Mouse (Mus musculus): ENCODE measurements around the gene Vat1l. TPM values are rescaled to one million over a fixed set of nuclear protein-coding genes. Genes with fewer than 3 reads are reported as not detected.

Gene Vat1l
- polyA plus RNA-seq, 1 experiment from 2014 or later, result not detected

DNA sequence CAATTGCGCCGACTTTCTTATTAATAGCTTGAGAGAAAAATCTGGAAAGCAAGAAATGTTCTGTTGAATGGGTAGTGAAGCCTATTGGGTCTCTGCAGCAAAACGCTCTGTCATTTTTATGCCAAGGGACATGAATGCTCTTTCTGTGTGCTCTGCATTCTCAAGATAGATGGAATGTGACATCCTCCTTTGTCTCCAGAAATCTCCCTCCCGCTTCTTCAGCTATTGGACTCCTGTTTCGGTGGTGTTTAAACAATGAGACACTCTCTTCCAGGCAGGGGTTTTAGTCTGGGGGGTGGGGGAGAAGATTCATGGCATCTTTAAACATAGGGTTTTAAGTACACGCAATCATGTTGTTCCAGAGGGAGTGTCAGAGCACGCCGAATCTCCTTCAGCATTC is 130.3 kb downstream of the Vat1l start:
- no peak for DNase-seq

DNA sequence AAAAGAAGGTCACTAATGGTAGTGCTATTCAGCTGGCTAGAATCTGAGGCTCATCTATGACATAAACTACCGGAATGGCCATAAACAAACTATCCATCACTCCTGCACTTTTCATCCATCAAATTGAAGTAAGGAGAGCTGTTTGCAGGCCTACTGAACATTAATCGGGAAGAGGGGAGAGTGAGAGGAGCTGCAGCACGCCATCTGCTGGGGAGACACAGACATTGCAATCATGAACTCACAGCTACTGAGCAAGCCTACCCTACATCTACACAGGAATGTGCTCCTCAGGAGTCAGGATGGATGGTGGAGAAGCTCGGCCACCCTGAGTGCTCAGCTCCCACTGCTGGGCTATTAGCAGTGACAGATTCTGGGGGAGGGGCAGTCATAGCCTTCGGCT is 136.9 kb downstream of the Vat1l start:
- Histone ChIP-seq H3K9me3 (ENCODE audit: low read length) (0 out of 2 replicates have a peak, but pooled peaks cover 2% of the 10 kb centered on the region), H3K27me3 (ENCODE audit: insufficient read depth, low read length) (no peaks in the 10 kb centered on the region), H3K27ac (ENCODE audit: low read depth) (no peak overlapping the region), H3K9ac (replicated peaks) (no peak overlapping the region), H3K36me3 (replicated peaks; ENCODE audit: insufficient read depth, low read length) (no peaks in the 10 kb centered on the region), H3K4me3 (ENCODE audit: low read depth, low read length) (no peak overlapping the region), H3K4me2 (ENCODE audit: low read depth, low read length) (no peak overlapping the region), H3K4me1 (ENCODE audit: insufficient read depth) (no peaks in the 10 kb centered on the region)
- 60% methylated on average over 5 of the region's 5 CpGs for WGBS (ENCODE audit: insufficient replicate concordance)
- no peak for ATAC-seq
- no peak for TF ChIP-seq EP300 (IDR thresholded peaks at IDR 0.05; ENCODE audit: low read depth)
- TF ChIP-seq CTCF (IDR thresholded peaks at IDR 0.05; ENCODE audit: low read depth), result peak; percentile 18
- DNase-seq, result no peak

More for the DNA sequence above, 130.3 kb downstream of the Vat1l start:
- no peak overlapping the region for H3K4me3 ChIP-seq (ENCODE audit: low read depth, low read length)
- no peak overlapping the region for H3K27ac ChIP-seq (ENCODE audit: low read depth)
- TF ChIP-seq EP300 (IDR thresholded peaks at IDR 0.05; ENCODE audit: low read depth) (no peak), CTCF (IDR thresholded peaks at IDR 0.05; ENCODE audit: low read depth) (no peak)
- H3K4me2 ChIP-seq (ENCODE audit: low read depth, low read length), result no peak overlapping the region
- no peak overlapping the region for H3K9ac ChIP-seq (replicated peaks)
- no peaks in the 10 kb centered on the region for H3K4me1 ChIP-seq (ENCODE audit: insufficient read depth)
- no peak for ATAC-seq
- H3K36me3 ChIP-seq (replicated peaks; ENCODE audit: insufficient read depth, low read length), result no peaks in the 10 kb centered on the region
- H3K27me3 ChIP-seq (ENCODE audit: insufficient read depth, low read length), result no peaks in the 10 kb centered on the region
- WGBS (ENCODE audit: insufficient replicate concordance), result 81% methylated on average over 8 of the region's 8 CpGs
- peaks cover under 1% of the 10 kb centered on the region; the same call in 1 of the 2 replicates for H3K9me3 ChIP-seq (ENCODE audit: low read length)

DNA sequence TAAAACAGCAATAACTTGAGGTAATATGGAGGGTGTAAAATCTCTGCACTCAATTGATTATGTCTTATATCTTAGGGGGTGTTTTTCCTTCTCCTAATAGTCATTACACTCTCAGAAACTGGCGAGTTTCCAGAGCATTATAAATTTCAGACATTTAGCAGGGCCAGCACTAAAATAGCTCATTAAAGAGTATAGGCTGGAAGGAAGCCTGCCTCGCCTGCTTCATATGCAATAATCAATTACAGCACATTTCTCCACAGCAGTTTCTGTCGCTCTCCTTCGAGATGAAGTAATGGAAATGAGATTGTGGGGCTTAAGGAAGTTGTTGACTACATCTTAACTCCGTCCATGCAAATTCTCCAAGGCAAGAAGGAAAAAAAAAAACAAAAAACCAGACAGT is 139.4 kb downstream of the Vat1l start:
- H3K27ac ChIP-seq (ENCODE audit: low read depth), result no peak overlapping the region
- no peaks in the 10 kb centered on the region for H3K36me3 ChIP-seq (replicated peaks; ENCODE audit: insufficient read depth, low read length)
- WGBS (ENCODE audit: insufficient replicate concordance), result 67% methylated on average over 5 of the region's 5 CpGs
- no peaks in the 10 kb centered on the region for H3K27me3 ChIP-seq (ENCODE audit: insufficient read depth, low read length)
- ATAC-seq (no peak), DNase-seq (no peak)
- H3K9me3 ChIP-seq (ENCODE audit: low read length), result 0 out of 2 replicates have a peak, but pooled peaks cover 2% of the 10 kb centered on the region
- H3K4me3 ChIP-seq (ENCODE audit: low read depth, low read length), result no peak overlapping the region
- no peak overlapping the region for H3K9ac ChIP-seq (replicated peaks)
- no peaks in the 10 kb centered on the region for H3K4me1 ChIP-seq (ENCODE audit: insufficient read depth)
- no peak for TF ChIP-seq CTCF (IDR thresholded peaks at IDR 0.05; ENCODE audit: low read depth)
- TF ChIP-seq EP300 (IDR thresholded peaks at IDR 0.05; ENCODE audit: low read depth), result no peak
- no peak overlapping the region for H3K4me2 ChIP-seq (ENCODE audit: low read depth, low read length)

DNA sequence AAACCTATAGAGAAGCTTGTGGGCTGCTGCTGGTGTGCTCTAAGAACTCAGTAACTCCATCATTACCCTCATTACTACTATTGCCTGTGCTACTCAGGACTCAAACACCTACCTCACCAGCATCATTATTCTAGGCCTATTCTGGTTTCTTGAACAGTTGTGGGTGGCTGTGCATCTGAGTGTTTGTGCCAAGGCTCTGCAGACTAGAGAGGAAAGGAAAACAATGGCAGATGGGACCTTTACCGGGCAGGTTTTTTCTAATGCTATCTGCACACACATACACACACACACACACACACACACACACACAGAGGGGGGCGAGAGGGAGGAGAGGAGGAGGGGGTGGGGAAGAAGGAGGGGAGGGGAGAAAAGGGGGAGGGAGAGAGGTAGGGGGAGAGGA is 140.6 kb downstream of the Vat1l start:
- ATAC-seq, result no peak
- no peak for DNase-seq
- Histone ChIP-seq H3K27ac (ENCODE audit: low read depth) (no peak overlapping the region), H3K9me3 (ENCODE audit: low read length) (0 out of 2 replicates have a peak, but pooled peaks cover 2% of the 10 kb centered on the region), H3K27me3 (ENCODE audit: insufficient read depth, low read length) (no peaks in the 10 kb centered on the region), H3K36me3 (replicated peaks; ENCODE audit: insufficient read depth, low read length) (no peaks in the 10 kb centered on the region), H3K4me2 (ENCODE audit: low read depth, low read length) (no peak overlapping the region), H3K4me1 (ENCODE audit: insufficient read depth) (no peaks in the 10 kb centered on the region), H3K4me3 (ENCODE audit: low read depth, low read length) (no peak overlapping the region), H3K9ac (replicated peaks) (no peak overlapping the region)
- TF ChIP-seq CTCF (IDR thresholded peaks at IDR 0.05; ENCODE audit: low read depth) (no peak), EP300 (IDR thresholded peaks at IDR 0.05; ENCODE audit: low read depth) (no peak)
- 67% methylated on average over 1 of the region's 2 CpGs for whole genome bisulfite sequencing (ENCODE audit: insufficient replicate concordance)

DNA sequence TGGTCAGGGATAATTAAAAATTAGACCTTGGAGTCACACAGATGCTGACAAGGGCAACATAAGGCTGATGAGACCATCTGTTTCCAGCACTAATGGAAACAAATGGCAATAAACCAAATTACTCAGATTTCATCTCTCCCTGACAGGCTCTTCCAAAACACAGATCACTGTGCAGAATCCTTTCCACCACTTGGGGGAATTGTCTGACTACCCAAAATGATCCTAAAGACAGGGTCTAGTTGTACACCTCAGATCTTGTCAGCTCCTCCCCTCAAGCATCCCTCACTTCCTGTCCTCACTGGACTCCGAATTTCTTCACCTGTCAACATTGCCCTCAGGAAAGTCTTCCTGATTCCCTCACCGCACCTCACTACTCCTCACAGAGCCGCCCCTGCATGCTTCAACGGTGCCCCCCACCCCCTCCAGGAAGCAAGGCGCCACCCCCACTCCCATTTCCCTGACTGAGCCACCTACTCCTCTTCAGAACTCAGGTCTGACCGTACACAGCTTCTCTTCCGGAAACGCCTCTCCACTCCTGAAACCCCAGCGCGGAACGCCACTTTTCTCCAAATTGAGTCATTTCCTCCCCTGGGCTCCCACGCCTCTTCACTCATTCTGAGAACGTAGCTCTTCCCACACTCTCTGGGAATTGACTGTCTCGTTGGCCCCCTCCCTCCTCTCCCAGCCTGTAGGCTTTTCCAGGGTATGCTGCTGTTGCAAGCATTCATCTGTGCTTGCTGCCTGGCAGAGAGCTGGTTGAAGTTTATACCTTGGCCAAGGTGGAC is 146.4 kb downstream of the Vat1l start:
- Histone ChIP-seq H3K4me3 (ENCODE audit: low read depth, low read length) (no peak overlapping the region), H3K9ac (replicated peaks) (no peak overlapping the region), H3K4me1 (ENCODE audit: insufficient read depth) (no peaks in the 10 kb centered on the region), H3K27ac (ENCODE audit: low read depth) (no peak overlapping the region), H3K27me3 (ENCODE audit: insufficient read depth, low read length) (no peaks in the 10 kb centered on the region), H3K9me3 (ENCODE audit: low read length) (no peaks in the 10 kb centered on the region), H3K4me2 (ENCODE audit: low read depth, low read length) (peak overlapping the region; percentile 26; the same call in 1 of the 2 replicates), H3K36me3 (replicated peaks; ENCODE audit: insufficient read depth, low read length) (no peaks in the 10 kb centered on the region)
- TF ChIP-seq EP300 (IDR thresholded peaks at IDR 0.05; ENCODE audit: low read depth) (no peak), CTCF (IDR thresholded peaks at IDR 0.05; ENCODE audit: low read depth) (no peak)
- ATAC-seq (no peak), DNase-seq (no peak)
- WGBS (ENCODE audit: insufficient replicate concordance), result 30% methylated on average over 14 of the region's 14 CpGs

DNA sequence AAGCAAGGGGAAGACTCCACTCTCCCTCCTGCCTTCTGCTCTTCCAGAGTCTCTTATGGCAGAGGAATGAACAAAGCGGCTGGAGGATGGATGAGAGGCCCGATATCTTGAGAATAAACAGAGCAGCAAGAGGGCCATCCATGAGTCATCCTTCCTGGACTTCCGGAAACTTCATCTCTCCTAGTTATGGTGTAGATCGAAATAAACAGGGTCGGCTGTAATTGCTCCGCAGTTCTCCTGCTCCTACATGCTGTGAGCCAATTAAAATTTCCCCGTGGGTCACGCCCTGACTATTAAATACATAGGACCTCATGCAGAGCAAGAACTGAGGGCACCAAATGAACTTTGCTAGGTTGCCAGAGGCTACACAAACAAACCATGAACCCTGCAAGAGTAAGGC is 155.1 kb downstream of the Vat1l start:
- no peak for TF ChIP-seq CTCF (IDR thresholded peaks at IDR 0.05; ENCODE audit: low read depth)
- TF ChIP-seq EP300 (IDR thresholded peaks at IDR 0.05; ENCODE audit: low read depth), result 0 out of 2 replicates have a peak, but pooled peaks have one; percentile 9
- ATAC-seq (no peak), DNase-seq (no peak)
- H3K27me3 ChIP-seq (ENCODE audit: insufficient read depth, low read length), result no peaks in the 10 kb centered on the region
- no peaks in the 10 kb centered on the region for H3K9me3 ChIP-seq (ENCODE audit: low read length)
- no peak overlapping the region for H3K27ac ChIP-seq (ENCODE audit: low read depth)
- H3K4me3 ChIP-seq (ENCODE audit: low read depth, low read length), result no peak overlapping the region
- no peaks in the 10 kb centered on the region for H3K36me3 ChIP-seq (replicated peaks; ENCODE audit: insufficient read depth, low read length)
- 55% methylated on average over 8 of the region's 8 CpGs for WGBS (ENCODE audit: insufficient replicate concordance)
- H3K9ac ChIP-seq (replicated peaks), result no peak overlapping the region
- no peaks in the 10 kb centered on the region for H3K4me1 ChIP-seq (ENCODE audit: insufficient read depth)
- no peak overlapping the region for H3K4me2 ChIP-seq (ENCODE audit: low read depth, low read length)

All from liver, postnatal 0 days (tissue).